Mouse (Mus musculus) heart, postnatal 0 days (tissue): ENCODE results near the gene Son. TPM values are rescaled to one million over a fixed set of nuclear protein-coding genes. Genes with fewer than 3 reads are reported as not detected.

Source experiments
- ATAC-seq: fragments of 200-750 bp; cut with Nextera tagmentation; 2 replicates; pipeline ENCODE4 v1.8.0; 2017; ENCODE audit warnings: low read depth, moderate number of reproducible peaks, moderate library complexity; ENCODE audit not compliant: insufficient read depth
- DNase-seq: peaks from one replicate; pipeline ENCODE4 v3.0.0-alpha.2; 2016; ENCODE audit warnings: low spot score
- H3K27ac ChIP-seq: fragments of 300-500 bp; sonication (generic); 2 replicates; pipeline ENCODE4 v1.5.1; 2014; ENCODE audit warnings: low read depth, mild to moderate bottlenecking
- H3K27me3 ChIP-seq: fragments of 300-500 bp; sonication (generic); 2 replicates; pipeline ENCODE4 v1.6.1; 2014; ENCODE audit warnings: low read length, mixed read lengths; ENCODE audit not compliant: control insufficient read depth, insufficient read depth
- H3K36me3 ChIP-seq: fragments of 300-500 bp; sonication (generic); replicated peaks from 2 replicates; pipeline ENCODE4 v1.6.1; 2014; ENCODE audit warnings: low read length, mixed read lengths; ENCODE audit not compliant: control insufficient read depth, insufficient read depth
- H3K4me1 ChIP-seq: fragments of 300-500 bp; sonication (generic); 2 replicates; pipeline ENCODE4 v1.6.1; 2014; ENCODE audit warnings: antibody characterized with exemption; ENCODE audit not compliant: control insufficient read depth, insufficient read depth
- H3K4me2 ChIP-seq: fragments of 300-500 bp; sonication (generic); 2 replicates; pipeline ENCODE4 v1.6.1; 2014; ENCODE audit warnings: low read depth, mild to moderate bottlenecking, low read length, moderate library complexity
- H3K4me3 ChIP-seq: fragments of 300-500 bp; sonication (generic); 2 replicates; pipeline ENCODE4 v1.5.1; 2014; ENCODE audit warnings: low read depth, low read length
- H3K9ac ChIP-seq: fragments of 300-500 bp; sonication (generic); replicated peaks from 2 replicates; pipeline ENCODE4 v1.6.1; 2014; ENCODE audit warnings: low read depth, low read length, mixed read lengths
- H3K9me3 ChIP-seq: fragments of 300-500 bp; sonication (generic); replicated peaks from 2 replicates; pipeline ENCODE4 v1.6.1; 2016; ENCODE audit warnings: low read length; ENCODE audit not compliant: control insufficient read depth
- CTCF ChIP-seq: IDR thresholded peaks from 2 replicates; pipeline ENCODE4 v1.5.1; 2016; ENCODE audit warnings: antibody characterized with exemption, control low read depth, low read depth
- EP300 ChIP-seq: IDR thresholded peaks from 2 replicates; pipeline ENCODE4 v1.6.1; 2016; ENCODE audit warnings: antibody characterized with exemption, low read depth
- WGBS: fragments of 180-500 bp; shearing (Covaris S2); extraction: QIAGEN DNeasy Blood & Tissue Kit; methylation state at CpG from one replicate; pipeline ENCODE4 v1.1.7; 2014; 5-methylcytosine and 5-hydroxymethylcytosine counted together
- polyA plus RNA-seq: library from polyadenylated mRNA; unstranded; fragments of >200 nt; fragmentation: Nextera tagmentation; extraction: Ambion mirVana; gene quantifications from 2 replicates; pipeline ENCODE4 v1.2.1, GENCODE M21; 2015
- total RNA-seq: library from RNA; depleted of rRNA; stranded (reverse); fragments of >200 nt; gene quantifications from 2 replicates; pipeline ENCODE4 v1.2.3, GENCODE M21; 2014; ENCODE audit warnings: low replicate concordance

Gene Son
- total and polyA plus RNA-seq, 2 experiments from 2014 or later: 69.1 to 243 TPM

DNA sequence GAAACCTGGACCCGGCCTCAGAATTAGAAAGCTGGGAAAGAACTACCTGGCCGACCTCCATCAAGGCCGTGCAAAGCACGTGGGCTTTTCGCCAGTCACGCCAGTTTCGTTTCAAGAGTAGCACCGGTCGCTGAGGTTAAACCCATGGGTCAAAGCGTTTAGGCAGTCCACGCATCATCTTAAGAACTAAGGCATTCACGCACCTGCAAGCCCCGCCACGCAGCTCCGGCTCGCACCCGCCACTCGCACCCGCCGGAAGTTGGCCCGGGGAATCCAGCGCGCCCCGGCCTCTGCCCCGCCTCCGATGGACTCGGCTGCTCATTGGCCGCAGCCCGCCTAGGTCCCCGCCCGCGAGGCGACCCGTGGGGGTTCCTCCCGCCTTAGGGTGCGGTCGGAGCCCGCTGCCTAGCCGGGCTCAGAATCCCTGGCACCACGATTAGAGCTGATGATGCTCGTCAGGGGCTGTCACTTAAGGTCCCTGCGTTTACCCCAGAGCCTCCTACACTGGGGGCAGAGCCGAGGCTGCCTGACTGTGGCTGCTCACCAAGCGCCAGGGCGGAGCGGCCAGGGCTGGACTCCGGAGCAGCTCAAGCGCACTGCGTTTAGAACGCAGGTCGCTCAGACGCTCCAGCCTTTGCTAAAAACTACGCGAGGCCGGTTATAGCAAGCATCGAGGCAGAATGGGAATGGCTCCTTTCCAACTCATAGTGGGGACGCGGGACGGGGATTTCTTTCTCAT is 456 bp upstream of the Son start, which contains the start of gene Gart:
Gene Gart (minus strand): TSS at position 272 of the 739 bp plus-strand sequence.
- Histone ChIP-seq H3K27ac (peak within 1 kb of the TSS; percentile 99), H3K9ac (peak within 1 kb of the TSS; percentile 91), H3K4me1 (peaks cover 15% of the 10 kb centered on the region; the same call in 1 of the 2 replicates), H3K4me3 (peak within 1 kb of the TSS; percentile 84), H3K9me3 (no peaks in the 10 kb centered on the region), H3K27me3 (no peaks in the 10 kb centered on the region), H3K4me2 (peak within 1 kb of the TSS; percentile 89), H3K36me3 (peaks cover 20% of the 10 kb centered on the region)
- TF ChIP-seq EP300 (no peak), CTCF (no peak)
- under 1% methylated on average over 57 of the region's 59 CpGs for WGBS
- ATAC-seq (peak; percentile 85), DNase-seq (peak; percentile 91)

DNA sequence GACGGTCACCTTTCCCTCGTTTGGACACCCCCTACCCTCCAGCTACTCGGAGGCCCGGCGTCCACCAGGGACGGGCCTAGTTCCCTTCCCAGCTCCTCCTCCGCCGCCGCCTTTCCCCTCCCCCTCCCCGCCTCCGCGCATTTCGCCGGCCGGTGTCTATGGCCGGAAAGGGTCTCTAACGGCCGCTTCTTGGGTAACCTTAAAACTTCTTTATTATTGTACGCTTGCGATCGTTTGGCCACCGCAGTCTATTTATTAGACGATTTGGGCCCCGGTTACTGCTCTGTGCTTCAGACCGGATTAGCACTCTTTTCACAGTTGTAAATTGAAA is 879 bp downstream of the Son start:
- ATAC-seq (peak; percentile 66), DNase-seq (peak; percentile 76)
- Histone ChIP-seq H3K9ac (peak overlapping the region; percentile 91), H3K9me3 (no peaks in the 10 kb centered on the region), H3K4me2 (peak overlapping the region; percentile 69), H3K36me3 (peaks cover 15% of the 10 kb centered on the region), H3K4me3 (peak overlapping the region; percentile 84), H3K4me1 (peaks cover 15% of the 10 kb centered on the region; the same call in 1 of the 2 replicates), H3K27me3 (no peaks in the 10 kb centered on the region), H3K27ac (peak overlapping the region; percentile 99)
- TF ChIP-seq EP300: no peak
- TF ChIP-seq CTCF: no peak
- 0% methylated on average over 23 of the region's 25 CpGs for WGBS

DNA sequence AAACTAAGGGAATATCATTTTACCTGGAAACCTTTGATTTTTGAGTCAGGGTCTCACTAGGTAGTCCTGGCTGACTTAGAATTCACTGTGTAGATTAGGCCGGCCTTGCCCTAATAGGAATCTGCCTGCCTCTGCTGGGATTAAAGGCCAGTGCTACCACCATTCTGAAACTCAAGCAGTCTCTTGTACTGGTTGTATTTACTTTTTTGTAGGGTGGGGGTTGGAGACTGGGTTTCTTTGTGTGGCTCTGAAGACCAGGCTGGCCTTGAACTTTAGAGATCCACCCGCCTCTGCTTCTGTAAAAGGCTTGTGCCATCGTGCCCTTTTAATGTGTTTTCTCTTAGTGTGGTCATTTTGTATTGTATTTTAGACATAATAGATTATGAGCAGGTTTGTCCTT is 1.9 kb downstream of the Son start:
- TF ChIP-seq EP300 (no peak), CTCF (no peak)
- Histone ChIP-seq H3K36me3 (peaks cover 19% of the 10 kb centered on the region), H3K4me1 (peaks cover 15% of the 10 kb centered on the region; the same call in 1 of the 2 replicates), H3K9ac (0 out of 2 replicates have a peak overlapping the region, but pooled peaks have one; percentile 6), H3K27ac (no peak overlapping the region), H3K4me3 (peak overlapping the region; percentile 84), H3K9me3 (no peaks in the 10 kb centered on the region), H3K4me2 (peak overlapping the region; percentile 69), H3K27me3 (no peaks in the 10 kb centered on the region)
- ATAC-seq: no peak
- DNase-seq: no peak
- 36% methylated on average over 3 of the region's 3 CpGs for WGBS

DNA sequence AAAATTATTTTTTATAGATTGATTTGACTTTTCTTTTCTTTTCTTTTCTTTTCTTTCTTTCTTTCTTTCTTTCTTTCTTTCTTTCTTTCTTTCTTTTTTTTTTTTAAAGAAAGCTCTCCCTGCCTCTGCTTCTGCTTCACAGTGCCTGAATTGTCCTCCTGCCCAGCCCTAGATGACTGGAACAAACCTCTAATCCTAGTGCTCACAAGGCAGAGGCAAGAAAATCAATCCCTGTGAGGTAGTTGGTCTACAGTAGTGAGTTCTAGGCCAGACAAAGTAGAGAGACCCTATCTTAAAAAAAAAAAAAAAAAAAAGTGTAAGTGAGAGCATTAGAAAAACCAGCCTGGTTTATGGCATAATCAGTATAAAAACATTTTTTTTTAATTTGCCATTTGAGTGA is 2.5 kb downstream of the Son start:
- H3K4me3 ChIP-seq: no peak overlapping the region

DNA sequence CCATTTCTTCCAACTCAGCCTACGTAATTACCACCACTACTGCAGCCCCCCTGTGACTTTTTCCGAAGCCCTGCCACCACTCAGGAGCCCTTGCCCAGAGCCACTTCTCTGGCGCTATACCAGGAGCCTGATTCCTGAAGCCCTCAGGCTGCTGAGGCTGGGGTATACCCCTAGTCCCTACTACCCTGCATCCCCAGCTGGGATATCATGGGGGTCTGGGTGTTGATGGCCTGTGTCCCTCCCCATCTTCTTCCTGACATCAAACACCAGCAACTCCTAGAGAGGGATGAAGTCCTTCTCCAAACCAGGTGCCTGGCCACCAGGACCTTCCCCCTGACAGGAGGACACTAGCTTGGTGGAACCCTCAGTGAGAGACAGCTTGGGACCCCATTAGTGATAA is 4.9 kb downstream of the Son start:
- ATAC-seq (no peak), DNase-seq (no peak)
- Histone ChIP-seq H3K27ac (no peak overlapping the region), H3K27me3 (no peaks in the 10 kb centered on the region), H3K4me3 (no peak overlapping the region), H3K36me3 (peaks cover 48% of the 10 kb centered on the region), H3K4me1 (peaks cover 12% of the 10 kb centered on the region; the same call in 1 of the 2 replicates), H3K9ac (no peak overlapping the region), H3K9me3 (no peaks in the 10 kb centered on the region), H3K4me2 (no peak overlapping the region)
- WGBS: 68% methylated on average over 3 of the region's 3 CpGs
- no peak for TF ChIP-seq EP300

More for the DNA sequence above, 2.5 kb downstream of the Son start:
- no peak for DNase-seq
- Histone ChIP-seq H3K36me3 (peaks cover 24% of the 10 kb centered on the region), H3K4me1 (peaks cover 15% of the 10 kb centered on the region; the same call in 1 of the 2 replicates), H3K9ac (no peak overlapping the region), H3K27me3 (no peaks in the 10 kb centered on the region), H3K4me2 (peak overlapping the region; percentile 18; the same call in 1 of the 2 replicates), H3K27ac (no peak overlapping the region), H3K9me3 (no peaks in the 10 kb centered on the region)
- TF ChIP-seq CTCF (no peak), EP300 (no peak)
- ATAC-seq: no peak
